Mouse (Mus musculus) cerebellum, adult 2 months (tissue): Measurements from ENCODE around the gene Glra1. TPM values are rescaled to one million over a fixed set of nuclear protein-coding genes. Genes with fewer than 3 reads are reported as not detected.
A peak's percentile ranks its signal among the peaks of the same experiment; 100 is the strongest.
"Not testable (repeated sequence)": the region's sequence is repeated elsewhere in the genome, so short reads cannot be mapped to it uniquely, and the experiment has no call there.

Source experiments
- DNase-seq, 2 experiments: peaks; one replicate each; pipeline ENCODE4 v3.0.0; 2021
- H3K27ac ChIP-seq: fragments of 200-500 bp; 2 replicates; pipeline ENCODE4 v1.5.1; 2012; ENCODE audit warnings: low read length, control low read depth, inconsistent platforms; ENCODE audit not compliant: insufficient read depth
- H3K27me3 ChIP-seq: fragments of 200-500 bp; 2 replicates; pipeline ENCODE4 v1.6.1; 2012; ENCODE audit warnings: inconsistent platforms, mild to moderate bottlenecking, low read length, moderate library complexity; ENCODE audit not compliant: control insufficient read depth, insufficient read depth
- H3K4me1 ChIP-seq: fragments of 200-500 bp; 2 replicates; pipeline ENCODE4 v1.6.1; 2011; ENCODE audit warnings: low read length; ENCODE audit not compliant: control insufficient read depth, insufficient read depth
- H3K4me3 ChIP-seq: fragments of 200-500 bp; replicated peaks from 2 replicates; pipeline ENCODE3; 2011; ENCODE audit warnings: mild to moderate bottlenecking, low read depth, low read length, control low read depth; ENCODE audit not compliant: insufficient read depth
- CTCF ChIP-seq: fragments of 200-500 bp; IDR thresholded peaks from 2 replicates; pipeline ENCODE4 v1.5.1; 2011; ENCODE audit warnings: low read depth, mild to moderate bottlenecking, control low read depth, low read length, moderate library complexity, borderline replicate concordance; ENCODE audit not compliant: insufficient read depth
- POLR2A ChIP-seq: fragments of 200-500 bp; IDR thresholded peaks from 2 replicates; pipeline ENCODE4 v1.6.1; 2011; ENCODE audit warnings: low read length, control low read depth, borderline replicate concordance; ENCODE audit not compliant: insufficient read depth
- WGBS: fragments of 180-500 bp; shearing (Covaris S2); methylation state at CpG from one replicate; pipeline ENCODE4 v1.1.7; 2018; 5-methylcytosine and 5-hydroxymethylcytosine counted together
- polyA plus RNA-seq: library from polyadenylated mRNA; depleted of rRNA; stranded (reverse); fragments of >200 nt; gene quantifications from 2 replicates; pipeline ENCODE4 v1.2.3, GENCODE M21; 2012; rRNA removed

Gene Glra1
- polyA plus RNA-seq = 20.8 and 27.3 TPM in 2 replicates

DNA sequence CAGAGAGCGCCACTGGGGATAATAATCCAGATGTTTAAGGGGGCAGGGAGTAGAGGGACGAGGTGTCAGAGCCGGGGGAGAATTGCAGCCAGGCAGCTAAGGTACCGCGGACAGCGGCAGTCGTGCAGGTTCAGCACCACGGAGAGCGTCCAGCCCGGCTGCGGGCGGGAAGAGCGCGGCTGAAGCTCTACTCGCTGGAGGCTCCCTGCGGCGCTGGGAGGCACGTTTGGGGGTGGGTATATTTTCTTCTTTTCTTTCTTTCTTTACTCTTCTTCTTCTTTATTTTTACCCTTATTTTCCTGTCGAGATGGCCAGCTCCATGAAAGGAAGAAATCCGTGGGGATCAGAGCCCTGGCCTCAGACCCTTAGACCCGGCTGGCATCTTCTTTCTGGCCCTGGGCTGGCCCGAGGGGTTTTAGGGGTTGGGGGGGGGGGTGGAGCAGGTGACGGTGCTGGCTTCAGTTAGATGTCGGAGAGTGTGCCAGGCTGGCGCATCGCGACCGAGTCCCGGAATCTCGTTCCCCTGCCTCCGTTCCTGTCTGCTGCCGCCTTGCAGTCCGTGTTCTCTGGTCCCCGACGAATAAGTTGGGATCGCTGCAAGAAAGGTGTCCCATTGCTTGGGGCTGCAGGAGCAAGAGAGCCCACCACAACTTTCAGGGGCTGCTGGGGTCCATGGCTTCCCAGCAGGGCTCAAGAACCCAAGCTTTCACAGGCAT lies at the start of gene Glra1:
Gene Glra1 (minus strand): TSS at position 391 of the 716 bp plus-strand sequence.
- Histone ChIP-seq H3K27ac (no peak within 1 kb of the TSS), H3K4me3 (peak within 1 kb of the TSS; percentile 32), H3K4me1 (no peaks in the 10 kb centered on the region), H3K27me3 (no peaks in the 10 kb centered on the region)
- DNase-seq = peak; percentile 19 to 28
- TF ChIP-seq POLR2A (no peak), CTCF (no peak)
- WGBS = 1% methylated on average over 36 of the region's 36 CpGs

- Histone ChIP-seq H3K4me1 (no peaks in the 10 kb centered on the region), H3K4me3 (no peak overlapping the region), H3K27ac (no peak overlapping the region), H3K27me3 (no peaks in the 10 kb centered on the region)
- DNase-seq = no peak
- TF ChIP-seq CTCF = no peak
- TF ChIP-seq POLR2A = no peak
- 23% methylated on average over 4 of the region's 4 CpGs for WGBS
These were observed 29.0 kb upstream of the Glra1 start for GRCm38 (mm10) chr11:55636961-55637360.

DNA sequence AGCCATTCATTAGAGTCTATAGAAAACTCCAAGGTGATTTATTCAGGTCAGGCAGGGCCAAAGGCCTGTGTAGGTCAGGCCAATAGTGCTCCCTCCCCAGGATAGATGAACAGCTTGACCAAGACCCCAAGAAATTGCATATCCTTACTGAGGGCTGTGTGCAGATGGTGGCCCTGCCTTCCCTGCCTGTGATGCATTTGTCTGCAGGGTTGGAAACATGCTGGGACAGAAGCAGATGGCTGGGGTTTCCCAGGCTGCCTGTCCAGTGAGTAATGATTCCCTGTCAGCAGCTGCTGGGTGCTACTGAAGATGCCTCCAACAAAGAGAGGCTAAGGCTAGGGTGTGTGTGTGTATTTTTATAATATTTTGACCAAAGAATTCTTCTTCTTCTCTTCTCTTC lies 25.9 kb upstream of the Glra1 start:
- Histone ChIP-seq H3K4me3 (no peak overlapping the region), H3K4me1 (no peaks in the 10 kb centered on the region), H3K27ac (no peak overlapping the region), H3K27me3 (no peaks in the 10 kb centered on the region)
- DNase-seq = peak; percentile 7 to 10
- TF ChIP-seq CTCF = no peak
- TF ChIP-seq POLR2A = no peak

DNA sequence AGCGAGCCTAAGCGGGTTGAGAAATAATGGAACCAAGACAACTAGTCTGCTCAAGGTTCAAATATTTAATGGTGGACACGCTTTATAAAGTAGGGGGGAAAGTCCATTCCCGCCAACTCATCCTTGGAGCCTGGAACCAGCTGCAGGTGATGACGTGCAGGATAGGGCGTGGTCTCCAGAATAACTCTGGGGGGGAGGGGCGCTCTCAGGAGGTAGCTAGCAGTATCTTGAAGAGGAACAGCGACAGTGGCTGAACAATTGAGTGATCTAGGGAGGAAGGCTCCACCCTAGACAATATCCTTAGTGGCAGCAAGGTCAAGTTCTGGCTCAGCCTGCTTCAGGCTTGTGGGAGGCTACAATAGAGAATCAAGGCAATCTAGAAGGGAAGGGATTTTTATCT lies 6.6 kb upstream of the Glra1 start:
- 76% methylated on average over 8 of the region's 8 CpGs for WGBS
- H3K27me3 ChIP-seq, DNase-seq, H3K4me1 ChIP-seq, H3K4me3 ChIP-seq, H3K27ac ChIP-seq: not testable (repeated sequence)

- Histone ChIP-seq H3K4me3 (peak overlapping the region; percentile 14), H3K4me1 (no peaks in the 10 kb centered on the region), H3K27me3 (no peaks in the 10 kb centered on the region), H3K27ac (no peak overlapping the region)
- WGBS = 6% methylated on average over 12 of the region's 12 CpGs
- DNase-seq = peak in 1 of 2 experiments; percentile 2
- TF ChIP-seq CTCF (no peak), POLR2A (no peak)
These were observed 524 bp upstream of the Glra1 start for GRCm38 (mm10) chr11:55608524-55608920.

GRCm38 (mm10) chr11:55607066-55607807 lies 761 bp downstream of the Glra1 start:
- no peak overlapping the region for H3K27ac ChIP-seq
- no peak for TF ChIP-seq POLR2A
- peak; percentile 70 for TF ChIP-seq CTCF
- no peaks in the 10 kb centered on the region for H3K27me3 ChIP-seq
- no peaks in the 10 kb centered on the region for H3K4me1 ChIP-seq
- 4% methylated on average over 26 of the region's 26 CpGs for WGBS
- DNase-seq = peak; percentile 36 to 50
- peak overlapping the region; percentile 32 for H3K4me3 ChIP-seq

DNA sequence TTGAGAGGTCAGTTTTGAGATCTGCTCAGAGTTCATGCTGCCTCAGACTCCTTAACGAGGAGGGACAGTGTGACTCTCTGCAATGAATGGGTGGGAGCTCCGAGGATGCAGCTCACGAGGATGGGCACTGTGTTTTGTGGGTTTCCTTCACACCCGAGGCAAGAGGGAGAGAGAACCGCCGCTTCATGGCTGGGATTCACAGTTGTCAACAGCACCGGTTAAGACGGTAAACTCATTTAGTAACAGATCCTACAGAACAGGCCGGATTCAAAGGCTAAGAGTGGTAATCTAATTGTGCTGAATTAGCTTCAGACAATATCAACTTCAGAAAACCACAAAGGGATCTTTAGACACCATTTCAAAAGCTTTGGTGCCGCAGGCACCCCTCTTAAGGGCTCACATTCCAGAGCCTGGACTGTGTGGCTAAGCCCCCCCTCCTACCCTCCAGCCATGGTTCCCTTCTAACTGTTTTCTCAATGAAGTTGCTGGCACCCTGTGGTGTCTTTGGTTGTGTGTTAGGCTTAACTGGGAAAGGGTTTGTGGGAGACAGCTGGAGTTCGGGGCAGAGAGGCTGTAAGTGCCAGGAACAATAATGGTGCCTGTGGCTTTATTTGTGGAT lies 6.4 kb downstream of the Glra1 start:
- no peak for TF ChIP-seq CTCF
- TF ChIP-seq POLR2A = no peak
- no peak overlapping the region for H3K27ac ChIP-seq
- H3K4me1 ChIP-seq = no peaks in the 10 kb centered on the region
- no peak for DNase-seq
- no peaks in the 10 kb centered on the region for H3K27me3 ChIP-seq
- H3K4me3 ChIP-seq = no peak overlapping the region
- 27% methylated on average over 11 of the region's 11 CpGs for WGBS

DNA sequence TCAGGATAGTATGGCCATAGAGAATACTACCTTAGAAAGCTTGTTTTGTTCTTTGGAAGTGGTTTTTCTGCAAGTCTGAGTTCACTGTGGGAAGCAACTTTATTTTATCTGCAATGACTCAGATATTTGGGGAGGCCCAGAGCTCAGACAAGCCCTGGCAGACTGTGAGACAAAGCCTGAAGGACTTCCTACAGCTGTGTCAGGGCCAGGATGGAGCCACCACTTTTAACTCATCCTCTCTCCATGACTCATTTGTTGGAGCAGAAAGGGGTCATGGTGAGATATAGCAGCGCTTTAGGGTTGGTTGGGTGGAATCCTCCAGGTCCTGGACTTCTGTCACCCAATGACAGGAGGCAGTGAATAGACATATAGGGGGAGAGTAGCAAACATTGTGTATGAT lies 12.3 kb downstream of the Glra1 start:
- Histone ChIP-seq H3K4me3 (no peak overlapping the region), H3K27ac (no peak overlapping the region), H3K27me3 (no peaks in the 10 kb centered on the region), H3K4me1 (no peaks in the 10 kb centered on the region)
- DNase-seq = no peak
- no peak for TF ChIP-seq CTCF
- WGBS = 84% methylated on average over 1 of the region's 1 CpGs
